Mouse (Mus musculus) liver, adult 2 months (tissue): ENCODE results near the gene Styxl1. TPM values are rescaled to one million over a fixed set of nuclear protein-coding genes. Genes with fewer than 3 reads are reported as not detected.
A peak's percentile ranks its signal among the peaks of the same experiment; 100 is the strongest.

Source experiments
- DNase-seq: peaks from one replicate; pipeline ENCODE4 v3.0.0-alpha.2; 2011; ENCODE audit warnings: low read depth, low spot score; ENCODE audit errors: extremely low read depth
- H3K27ac ChIP-seq: fragments of 200-500 bp; replicated peaks from 2 replicates; pipeline ENCODE4 v1.5.1; 2012; ENCODE audit warnings: low read depth, mild to moderate bottlenecking, control low read depth, inconsistent platforms, low read length; ENCODE audit not compliant: insufficient read depth
- H3K27me3 ChIP-seq: fragments of 200-500 bp; 2 replicates; pipeline ENCODE4 v1.6.1; 2012; ENCODE audit warnings: mild to moderate bottlenecking, moderate library complexity, low read length, inconsistent platforms; ENCODE audit not compliant: control insufficient read depth, insufficient read depth
- H3K36me3 ChIP-seq: fragments of 200-500 bp; 2 replicates; pipeline ENCODE4 v1.6.1; 2012; ENCODE audit warnings: low read length, inconsistent platforms; ENCODE audit not compliant: control insufficient read depth, insufficient read depth
- H3K4me1 ChIP-seq: fragments of 200-500 bp; 2 replicates; pipeline ENCODE4 v1.6.1; 2011; ENCODE audit warnings: low read length; ENCODE audit not compliant: control insufficient read depth, insufficient read depth
- H3K4me3 ChIP-seq: fragments of 200-500 bp; 2 replicates; pipeline ENCODE4 v1.5.1; 2011; ENCODE audit warnings: low read depth, mild to moderate bottlenecking, control low read depth, low read length, moderate library complexity; ENCODE audit not compliant: insufficient read depth
- H3K79me2 ChIP-seq: fragments of 200-500 bp; 2 replicates; pipeline ENCODE4 v1.6.1; 2012; ENCODE audit warnings: inconsistent platforms, mild to moderate bottlenecking, low read length, moderate library complexity; ENCODE audit not compliant: control insufficient read depth, insufficient read depth
- H3K9ac ChIP-seq: fragments of 200-500 bp; 2 replicates; pipeline ENCODE4 v1.6.1; 2012; ENCODE audit warnings: low read depth, mild to moderate bottlenecking, control low read depth, inconsistent platforms, low read length
- CTCF ChIP-seq: fragments of 200-500 bp; IDR thresholded peaks from 2 replicates; pipeline ENCODE4 v1.5.1; 2011; ENCODE audit warnings: low read depth, low read length, control low read depth
- POLR2A ChIP-seq: fragments of 200-500 bp; IDR thresholded peaks from 2 replicates; pipeline ENCODE4 v1.6.1; 2011; ENCODE audit warnings: low read length, control low read depth; ENCODE audit not compliant: insufficient read depth; ENCODE audit errors: extremely low read depth
- WGBS: fragments of 180-500 bp; shearing (Covaris S2); methylation state at CpG from one replicate; pipeline ENCODE4 v1.1.7; 2018; 5-methylcytosine and 5-hydroxymethylcytosine counted together
- polyA plus RNA-seq: library from polyadenylated mRNA; depleted of rRNA; stranded (reverse); fragments of >200 nt; gene quantifications from 2 replicates; pipeline ENCODE4 v1.2.3, GENCODE M21; 2012
- total RNA-seq: library from RNA; depleted of rRNA; stranded (reverse); fragments of >200 nt; gene quantifications from 2 replicates; pipeline ENCODE4 v1.2.3, GENCODE M21; 2014

Styxl1 gene
- total and polyA plus RNA-seq, 2 experiments: 0.18 to 0.23 TPM

DNA sequence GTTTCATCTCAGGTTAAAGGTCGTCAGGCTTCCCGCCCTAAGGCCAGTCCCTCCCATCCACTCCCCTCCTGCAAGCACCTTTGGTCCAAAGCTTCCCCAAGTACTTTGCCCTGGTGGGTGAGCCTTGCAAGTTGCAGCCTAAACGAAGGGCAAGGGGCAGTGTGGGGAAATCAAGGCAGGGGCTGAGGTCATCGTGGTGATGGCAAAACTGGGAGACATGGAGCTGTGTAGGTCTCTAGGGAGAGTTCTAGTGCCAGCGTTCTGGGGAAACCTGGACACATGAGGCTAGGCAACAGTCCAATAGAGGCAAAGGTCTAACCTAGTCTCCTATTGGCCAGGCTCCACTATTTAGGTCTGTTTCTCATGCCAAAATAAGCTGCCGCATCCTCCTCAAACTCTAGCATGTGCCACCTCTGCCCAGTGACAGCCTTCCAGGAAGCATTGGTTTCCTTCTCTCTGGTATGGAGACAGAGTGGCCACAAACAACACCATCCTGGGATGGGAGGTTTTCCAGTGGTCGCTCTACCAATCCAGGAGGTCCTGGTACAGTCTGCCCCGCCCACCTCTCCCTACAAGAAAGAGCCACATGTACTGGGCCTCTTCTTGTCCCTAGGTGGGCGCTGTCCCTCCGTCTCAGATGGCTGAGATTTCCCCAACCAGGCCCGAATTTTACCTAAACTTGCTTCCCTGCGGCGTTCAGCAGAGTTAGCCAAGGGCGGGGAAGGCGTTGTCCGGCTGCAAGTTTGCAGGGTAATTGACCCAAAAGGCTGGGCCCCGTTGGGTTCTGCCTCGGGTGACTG is 35.0 kb downstream of the Styxl1 start:
- no peaks in the 10 kb centered on the region for H3K79me2 ChIP-seq
- H3K27me3 ChIP-seq: no peaks in the 10 kb centered on the region
- H3K4me1 ChIP-seq: peaks cover 12% of the 10 kb centered on the region; the same call in 1 of the 2 replicates
- TF ChIP-seq POLR2A (no peak), CTCF (no peak)
- H3K9ac ChIP-seq: peak overlapping the region; percentile 94
- peak; percentile 88 for DNase-seq
- 11% methylated on average over 18 of the region's 18 CpGs for WGBS
- peak overlapping the region; percentile 95 for H3K4me3 ChIP-seq
- peak overlapping the region; percentile 89 for H3K27ac ChIP-seq
- H3K36me3 ChIP-seq: peaks cover 5% of the 10 kb centered on the region; the same call in 1 of the 2 replicates

DNA sequence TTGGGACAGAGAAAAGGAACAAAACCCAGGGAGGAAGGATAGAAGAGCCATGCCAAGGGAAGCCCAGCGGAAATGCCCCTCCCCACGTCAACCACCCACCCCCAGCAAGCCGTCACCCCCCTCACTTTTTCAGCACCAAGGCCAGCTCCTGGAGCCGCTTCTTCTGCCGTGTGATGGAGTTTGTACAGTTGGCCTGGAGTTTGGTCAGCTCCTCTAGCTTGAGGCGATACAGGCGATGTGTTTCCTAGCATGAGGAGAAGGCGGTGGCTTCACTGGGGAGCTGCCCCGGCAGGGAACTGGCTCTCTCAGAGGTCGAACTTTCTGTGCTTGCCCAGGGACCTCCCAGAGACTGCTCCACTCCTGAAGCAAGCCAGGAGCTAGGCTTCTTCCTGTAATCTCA is 36.0 kb downstream of the Styxl1 start:
- Histone ChIP-seq H3K9ac (no peak overlapping the region), H3K27ac (no peak overlapping the region; the same call in 1 of the 2 replicates), H3K79me2 (no peaks in the 10 kb centered on the region), H3K36me3 (peaks cover 5% of the 10 kb centered on the region; the same call in 1 of the 2 replicates), H3K4me3 (no peak overlapping the region), H3K4me1 (peaks cover 12% of the 10 kb centered on the region; the same call in 1 of the 2 replicates), H3K27me3 (no peaks in the 10 kb centered on the region)
- TF ChIP-seq POLR2A: no peak
- no peak for TF ChIP-seq CTCF
- no peak for DNase-seq
- 39% methylated on average over 10 of the region's 10 CpGs for WGBS

DNA sequence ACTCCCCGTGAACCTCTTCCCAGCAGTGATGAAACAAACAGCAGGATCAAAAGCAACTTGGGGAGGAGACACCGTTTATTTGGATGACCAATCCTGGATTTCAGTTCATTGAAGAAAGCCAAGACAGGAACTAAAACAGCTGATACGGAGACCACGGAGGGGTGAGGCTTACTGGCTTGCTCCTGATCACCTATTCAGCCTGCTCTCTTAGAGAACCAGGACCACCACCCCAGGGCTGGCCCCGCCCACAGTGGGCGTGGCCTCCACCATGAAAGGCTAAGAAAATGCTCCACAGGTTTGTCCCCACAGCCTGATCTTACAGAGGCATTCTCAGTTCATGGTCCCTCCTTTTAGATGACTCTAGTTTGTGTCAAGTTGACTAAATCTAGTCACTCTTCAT is 39.9 kb downstream of the Styxl1 start:
- TF ChIP-seq CTCF: no peak
- TF ChIP-seq POLR2A: no peak
- Histone ChIP-seq H3K79me2 (no peaks in the 10 kb centered on the region), H3K27ac (no peak overlapping the region), H3K36me3 (peaks cover 19% of the 10 kb centered on the region; the same call in 1 of the 2 replicates), H3K4me1 (peaks cover 7% of the 10 kb centered on the region; the same call in 1 of the 2 replicates), H3K4me3 (no peak overlapping the region), H3K9ac (no peak overlapping the region), H3K27me3 (no peaks in the 10 kb centered on the region)
- no peak for DNase-seq
- 33% methylated on average over 6 of the region's 6 CpGs for WGBS

DNA sequence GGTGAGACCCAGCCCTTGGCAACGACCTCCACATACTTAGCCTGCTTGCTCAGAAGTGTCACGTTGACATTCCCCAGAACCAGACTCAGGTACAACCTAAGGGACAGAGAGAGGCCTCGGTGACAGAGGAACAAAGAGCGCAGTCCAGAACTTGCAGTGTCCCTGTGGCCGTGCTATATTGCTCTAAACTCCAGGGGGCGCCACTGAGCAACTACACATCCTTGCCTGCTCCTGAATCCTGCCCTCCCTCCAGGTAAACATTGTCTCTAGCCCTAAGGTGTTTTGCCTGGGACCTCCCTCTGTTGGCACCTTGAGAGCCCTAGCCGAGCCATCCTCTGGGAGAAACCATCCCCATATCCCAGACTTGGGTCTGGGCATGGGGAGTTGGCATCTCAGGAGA is 41.0 kb downstream of the Styxl1 start:
- Histone ChIP-seq H3K9ac (no peak overlapping the region), H3K36me3 (peaks cover 30% of the 10 kb centered on the region), H3K4me1 (no peaks in the 10 kb centered on the region), H3K27me3 (no peaks in the 10 kb centered on the region), H3K27ac (no peak overlapping the region), H3K79me2 (no peaks in the 10 kb centered on the region), H3K4me3 (no peak overlapping the region)
- 71% methylated on average over 7 of the region's 7 CpGs for WGBS
- no peak for DNase-seq
- TF ChIP-seq CTCF (peak; percentile 81), POLR2A (no peak)

DNA sequence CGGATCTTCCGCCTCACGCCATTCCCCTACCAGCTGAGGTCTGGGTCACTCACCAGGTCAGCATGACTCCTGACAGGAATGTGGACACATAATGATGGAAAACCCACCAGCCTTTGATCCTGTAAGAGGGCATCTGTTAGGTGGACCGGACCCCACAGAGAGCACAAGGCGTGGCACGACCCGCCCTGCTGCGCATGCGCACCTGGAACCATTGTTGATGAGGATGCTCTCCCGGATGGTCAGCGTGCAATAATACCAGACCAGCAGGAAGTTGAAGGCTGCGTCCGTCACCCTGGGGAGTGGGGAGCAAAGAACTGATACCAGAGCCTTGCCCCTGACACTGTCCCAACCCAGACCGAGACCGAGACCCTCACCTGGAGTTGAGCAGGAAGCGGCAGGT is 41.6 kb downstream of the Styxl1 start:
- H3K36me3 ChIP-seq: peaks cover 34% of the 10 kb centered on the region
- H3K4me3 ChIP-seq: no peak overlapping the region
- no peak overlapping the region for H3K27ac ChIP-seq
- no peak for DNase-seq
- TF ChIP-seq CTCF (no peak), POLR2A (no peak)
- no peaks in the 10 kb centered on the region for H3K4me1 ChIP-seq
- 93% methylated on average over 16 of the region's 16 CpGs for WGBS
- H3K9ac ChIP-seq: no peak overlapping the region
- no peaks in the 10 kb centered on the region for H3K79me2 ChIP-seq
- H3K27me3 ChIP-seq: no peaks in the 10 kb centered on the region

DNA sequence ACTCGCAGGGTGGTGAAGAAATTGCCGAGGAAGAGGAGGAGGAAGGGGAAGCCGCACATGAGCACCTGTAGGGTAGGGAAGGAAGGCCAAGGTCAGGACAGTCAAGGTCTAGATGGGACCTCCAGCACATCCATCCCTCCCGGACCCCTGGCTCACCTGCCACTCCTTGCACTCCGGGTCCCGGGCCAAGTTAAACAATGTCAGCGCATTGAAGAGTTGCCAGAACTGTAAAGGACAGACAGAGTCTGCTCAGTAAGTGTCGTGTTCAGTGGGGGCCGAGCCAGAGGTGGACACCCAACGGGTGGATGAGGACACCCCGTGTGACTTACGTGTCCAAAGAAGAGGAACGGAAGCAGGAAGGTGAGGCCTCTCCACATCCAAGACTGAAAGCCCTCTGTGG is 42.4 kb downstream of the Styxl1 start:
- WGBS: 30% methylated on average over 13 of the region's 13 CpGs

More for the DNA sequence above, 42.4 kb downstream of the Styxl1 start:
- H3K9ac ChIP-seq: no peak overlapping the region
- H3K36me3 ChIP-seq: peaks cover 39% of the 10 kb centered on the region
- H3K79me2 ChIP-seq: no peaks in the 10 kb centered on the region
- TF ChIP-seq CTCF: no peak
- TF ChIP-seq POLR2A: no peak
- H3K27me3 ChIP-seq: no peaks in the 10 kb centered on the region
- peak; percentile 58 for DNase-seq
- H3K4me3 ChIP-seq: no peak overlapping the region
- no peaks in the 10 kb centered on the region for H3K4me1 ChIP-seq
- no peak overlapping the region for H3K27ac ChIP-seq
